Mouse (Mus musculus) neutrophil, adult 5-6 weeks (primary cell): ENCODE data around the gene Dmgdh. TPM values are rescaled to one million over a fixed set of nuclear protein-coding genes. Genes with fewer than 3 reads are reported as not detected.

Source experiments
- ATAC-seq: fragments of 151-379, 151-347 bp; 2 replicates; pipeline ENCODE4 v1.8.0; 2017; ENCODE audit warnings: mild to moderate bottlenecking, moderate TSS enrichment; ENCODE audit not compliant: insufficient number of reproducible peaks, poor library complexity, low FRiP score, severe bottlenecking; ENCODE audit errors: extremely low read depth
- total RNA-seq: library from RNA; stranded (forward); fragments of 200-1000 nt; gene quantifications from 2 replicates; pipeline ENCODE4 v1.2.3, GENCODE M21; 2017

Gene Dmgdh
- total RNA-seq, 1 experiment from 2014 or later = not detected

DNA sequence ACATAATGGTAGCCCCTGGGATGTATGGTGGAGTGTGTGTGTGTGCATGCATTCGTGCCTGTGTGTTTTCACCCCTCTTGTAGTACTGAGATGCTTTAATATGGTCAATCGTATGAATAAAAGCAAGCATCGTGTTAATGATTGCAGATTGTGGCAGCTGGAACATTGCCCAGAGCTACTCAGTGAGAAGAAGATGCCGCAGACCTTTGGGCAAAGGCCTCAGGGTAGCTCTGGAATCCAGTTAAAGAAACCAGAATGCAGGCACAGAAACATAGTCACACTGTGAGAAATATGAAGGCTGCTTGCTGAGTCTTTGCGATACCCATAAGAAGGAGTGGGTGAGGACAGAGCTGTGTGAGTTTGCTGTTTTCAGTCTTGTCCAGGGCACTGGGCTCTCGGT, 24.6 kb downstream of the Dmgdh start:
- ATAC-seq = no peak

DNA sequence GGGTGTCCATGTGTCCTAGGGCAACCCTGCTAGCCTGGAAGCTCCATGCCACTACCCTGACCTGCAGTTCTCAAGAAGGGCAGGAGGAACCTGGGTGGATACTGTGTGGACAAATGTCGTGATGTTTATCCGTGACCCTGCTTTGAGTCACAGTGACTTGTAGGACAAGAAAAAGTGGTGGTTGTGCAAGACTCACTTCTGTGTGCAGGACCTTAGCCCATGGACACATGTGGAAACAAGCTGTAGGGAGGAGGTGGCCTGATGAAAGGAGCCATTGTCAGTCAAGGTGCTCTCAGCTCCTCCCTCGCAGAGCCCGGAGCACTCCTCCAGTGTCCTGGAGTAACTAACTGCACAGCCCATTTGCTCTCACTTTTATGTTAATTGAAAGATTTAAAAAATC, 31.5 kb downstream of the Dmgdh start:
- ATAC-seq = no peak

DNA sequence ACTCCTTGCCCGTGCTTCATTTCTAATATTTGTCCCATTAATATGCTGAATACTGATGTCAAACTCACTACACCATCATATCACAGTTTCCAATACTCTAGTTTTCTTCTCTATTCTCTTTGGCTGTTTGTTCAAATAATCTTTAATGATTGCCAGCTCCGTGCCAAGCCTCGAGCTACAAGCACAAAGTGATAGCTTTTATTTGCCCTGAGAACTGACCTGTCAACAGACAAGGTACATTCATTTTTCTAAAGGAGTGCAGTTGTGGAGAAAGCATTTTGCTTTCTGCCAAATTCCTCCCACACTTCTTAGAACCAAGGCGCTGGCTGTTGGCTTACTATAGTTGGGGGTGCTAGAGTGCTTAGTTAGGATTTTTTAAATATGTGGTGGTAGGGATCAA, 33.0 kb downstream of the Dmgdh start:
- ATAC-seq = no peak

DNA sequence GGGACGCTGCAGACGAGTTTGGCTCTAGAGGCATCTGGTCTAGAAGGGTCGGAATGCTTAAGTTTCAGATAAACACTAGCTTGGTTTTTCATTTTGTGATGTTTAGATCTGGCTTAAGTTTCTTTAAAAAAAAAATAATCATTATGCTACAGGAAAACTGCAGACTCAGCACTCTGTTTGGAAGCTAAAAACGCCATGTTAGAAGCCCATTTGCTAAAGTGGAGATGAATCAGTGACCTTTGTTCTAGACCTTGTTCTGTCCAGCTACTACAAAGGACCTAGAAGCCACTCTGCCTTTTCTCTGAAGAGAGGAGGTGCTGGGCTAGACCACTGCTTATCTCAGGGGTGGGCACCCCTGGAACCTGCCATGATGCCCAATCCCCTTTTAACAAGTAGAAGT, 36.1 kb downstream of the Dmgdh start:
- ATAC-seq = no peak

DNA sequence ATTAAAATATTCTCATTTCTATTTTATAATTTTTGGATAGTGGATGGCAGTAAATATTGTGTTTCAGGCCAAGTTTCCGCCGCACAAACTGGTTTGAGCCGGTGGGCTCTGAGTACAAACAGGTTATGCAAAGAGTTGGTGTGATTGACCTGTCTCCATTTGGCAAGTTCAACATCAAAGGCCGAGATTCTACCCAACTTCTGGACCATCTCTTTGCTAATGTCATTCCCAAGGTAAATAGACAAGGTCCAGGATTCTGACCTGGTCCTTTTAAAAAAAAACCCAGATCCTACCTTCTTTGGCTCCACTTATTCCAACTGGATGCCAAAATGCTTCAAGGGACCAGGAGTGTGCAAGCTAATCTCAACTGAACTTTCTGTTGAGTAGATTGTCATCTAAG, 37.0 kb downstream of the Dmgdh start:
- ATAC-seq = no peak

DNA sequence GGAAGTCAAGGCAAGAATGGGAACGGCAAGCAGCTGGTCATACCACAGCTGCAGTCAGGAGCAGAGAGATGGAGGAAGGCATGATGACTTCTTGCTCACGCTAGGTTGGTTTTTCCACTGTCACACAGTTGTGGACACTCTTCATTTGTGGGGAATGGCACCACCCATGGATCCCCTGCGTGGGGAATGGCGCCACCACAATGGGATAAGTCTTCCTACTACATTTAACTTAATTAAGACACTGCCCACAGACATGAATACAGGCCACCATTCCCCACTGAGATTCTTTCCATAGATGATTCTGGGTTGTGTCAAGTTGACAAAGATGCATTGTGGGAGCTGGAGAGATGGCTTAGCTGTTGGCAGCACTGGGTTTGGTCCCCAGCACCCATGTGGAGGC, 38.1 kb downstream of the Dmgdh start:
- ATAC-seq = no peak

DNA sequence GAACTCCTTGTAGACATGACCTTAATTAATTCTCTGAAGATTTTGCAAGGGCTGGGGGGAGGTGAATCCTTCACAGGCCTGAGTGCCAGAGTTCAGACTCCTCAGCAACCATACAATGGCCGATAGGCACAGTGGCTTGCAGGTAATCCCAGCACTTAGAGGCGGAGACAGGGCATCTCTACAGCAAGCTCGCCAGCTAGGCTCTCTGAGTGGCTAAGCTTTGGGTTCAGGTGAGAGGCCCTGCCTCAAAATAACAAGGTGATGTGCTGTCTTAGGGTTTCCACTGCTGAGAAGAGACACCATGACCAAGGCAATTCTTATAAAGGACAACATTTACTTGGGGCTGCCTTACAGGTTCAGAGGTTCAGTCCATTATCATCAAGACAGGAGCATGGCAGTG, 39.6 kb downstream of the Dmgdh start:
- ATAC-seq = no peak

DNA sequence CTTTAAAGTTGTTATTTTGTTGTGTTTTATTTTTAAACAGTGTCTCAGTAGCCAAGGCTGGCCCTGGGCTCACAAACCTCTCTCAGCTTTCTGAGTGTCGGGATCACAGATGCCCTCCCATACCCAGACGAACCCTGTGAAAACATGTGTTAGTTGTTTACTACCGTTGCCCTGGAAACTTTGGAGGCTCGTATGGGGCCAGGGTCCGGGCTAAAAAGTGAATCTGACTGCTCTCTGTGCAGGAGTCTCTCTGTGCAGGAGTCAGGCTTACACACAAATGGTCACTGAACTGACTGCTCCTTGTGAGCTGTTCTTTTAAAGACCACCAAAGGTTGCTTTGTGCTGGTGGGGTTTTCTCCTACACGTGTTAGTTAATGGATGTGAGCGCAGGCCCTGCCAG, 42.9 kb downstream of the Dmgdh start:
- no peak for ATAC-seq

DNA sequence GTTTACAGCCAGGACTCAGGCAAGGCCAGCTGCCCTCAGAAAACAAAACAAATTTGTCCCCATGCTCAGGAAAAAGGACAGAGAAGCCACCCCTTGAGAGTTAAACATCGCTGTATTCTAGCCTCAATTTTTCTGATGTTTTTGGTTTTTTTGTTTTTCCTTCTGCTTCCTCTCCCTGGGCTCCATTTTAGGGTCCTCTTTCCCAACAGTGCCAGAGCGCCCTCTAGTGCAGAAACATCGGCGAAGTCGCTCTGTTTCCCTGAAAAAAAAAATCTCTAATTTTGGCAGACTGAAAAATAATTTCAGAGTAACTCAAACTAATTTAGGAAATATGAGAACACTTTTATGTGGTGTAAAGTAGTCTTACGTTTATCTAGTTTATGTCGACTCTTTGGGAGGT, 44.7 kb downstream of the Dmgdh start:
- ATAC-seq = no peak

DNA sequence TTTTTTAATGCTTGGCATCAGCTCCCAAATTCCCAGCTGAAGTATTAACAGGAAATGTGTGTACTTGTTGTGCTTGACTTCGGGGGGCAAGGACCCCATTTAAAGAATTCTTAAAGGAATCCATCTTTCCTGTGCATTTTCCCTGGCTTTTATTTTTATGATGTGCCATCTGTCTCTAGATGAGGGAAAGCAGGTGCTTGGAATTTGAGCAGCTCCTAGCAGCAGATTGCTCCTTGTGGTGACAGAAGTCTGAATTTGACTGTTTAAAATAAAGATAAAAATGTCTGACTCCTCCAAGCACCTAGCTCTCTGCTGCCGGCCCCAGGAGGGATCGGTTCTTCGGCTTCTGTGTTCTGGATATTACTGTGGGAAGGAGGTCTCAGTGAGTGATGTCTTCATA, 47.7 kb downstream of the Dmgdh start:
- ATAC-seq = no peak

DNA sequence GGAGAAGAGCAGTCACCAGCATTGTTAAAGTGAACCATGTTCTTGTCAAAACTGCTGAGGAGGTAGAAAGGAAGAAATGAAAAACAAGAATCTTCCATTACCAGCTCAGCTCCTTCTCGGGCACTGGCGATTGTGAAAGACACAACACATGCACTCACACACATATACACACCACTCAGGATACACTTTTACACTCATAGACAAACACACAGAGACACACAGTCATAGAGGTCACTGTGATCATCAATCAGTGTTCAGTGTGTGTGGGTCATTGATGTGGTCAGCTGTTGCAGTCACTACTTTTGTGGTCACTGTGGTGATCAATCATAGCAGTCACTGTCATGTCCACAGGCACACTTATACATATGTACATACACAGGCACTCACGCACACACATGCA, 49.2 kb downstream of the Dmgdh start:
- ATAC-seq = no peak

DNA sequence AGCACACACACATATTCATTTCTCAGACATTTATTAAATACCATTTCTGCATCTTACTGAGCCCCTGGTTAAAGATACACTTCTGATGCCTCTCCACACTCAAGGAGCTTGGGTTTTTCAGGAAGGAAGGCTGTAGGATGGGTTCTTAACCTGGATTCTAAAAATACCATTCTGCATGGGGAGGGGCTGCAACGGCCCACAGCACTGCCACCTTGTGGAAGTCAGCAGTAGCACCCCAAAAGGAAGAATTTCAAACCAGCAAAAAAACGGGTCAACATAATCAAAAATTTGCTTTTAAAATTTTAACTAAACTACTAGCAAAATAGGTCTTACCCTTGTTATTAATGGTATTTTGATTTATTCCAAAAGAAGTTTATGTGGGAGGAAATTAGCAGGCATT, 50.0 kb downstream of the Dmgdh start:
- ATAC-seq = 0 out of 2 replicates have a peak, but pooled peaks have one; percentile 19

DNA sequence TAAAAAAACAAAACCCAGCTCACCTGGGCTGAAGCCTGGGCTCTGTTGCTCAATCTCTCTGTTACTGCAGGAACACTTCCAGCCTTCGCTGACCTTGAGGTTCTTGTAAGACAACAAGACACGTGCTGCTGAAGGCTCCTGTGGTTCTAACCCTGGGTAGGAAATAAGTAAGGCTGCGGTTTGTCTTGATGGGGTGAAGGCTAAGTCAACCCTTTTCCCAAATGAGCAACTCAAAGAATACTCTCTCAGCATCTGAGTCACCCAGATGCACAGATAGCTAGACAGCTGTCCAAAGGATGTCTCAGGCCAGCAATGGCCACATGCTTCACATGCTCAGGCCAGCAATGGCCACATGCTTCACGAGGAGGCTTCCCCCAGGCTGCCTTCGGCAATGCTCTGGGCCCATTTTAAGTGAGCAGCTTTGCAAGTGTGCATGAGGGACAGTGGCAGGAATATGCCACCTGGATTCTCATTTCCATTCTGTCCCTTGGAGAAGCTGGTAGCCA, 61.0 kb downstream of the Dmgdh start:
- ATAC-seq = no peak

DNA sequence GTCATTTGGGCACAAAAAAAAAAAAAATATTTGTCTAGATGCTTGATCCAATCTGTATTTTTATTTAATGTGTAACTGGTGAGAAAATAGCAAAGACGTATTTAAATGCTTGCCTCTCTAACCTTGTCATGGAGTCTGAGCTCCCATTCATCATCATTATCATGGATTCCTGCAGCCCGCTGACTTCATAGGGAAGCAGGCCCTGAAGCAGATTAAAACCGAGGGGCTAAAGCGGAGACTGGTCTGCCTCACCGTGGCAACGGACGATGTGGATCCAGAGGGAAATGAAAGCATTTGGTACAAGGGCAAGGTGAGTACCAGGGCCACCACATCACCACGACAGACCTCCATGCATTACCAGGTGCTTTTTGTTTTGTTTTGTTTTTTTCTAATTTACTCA, 69.9 kb downstream of the Dmgdh start:
- ATAC-seq = no peak

DNA sequence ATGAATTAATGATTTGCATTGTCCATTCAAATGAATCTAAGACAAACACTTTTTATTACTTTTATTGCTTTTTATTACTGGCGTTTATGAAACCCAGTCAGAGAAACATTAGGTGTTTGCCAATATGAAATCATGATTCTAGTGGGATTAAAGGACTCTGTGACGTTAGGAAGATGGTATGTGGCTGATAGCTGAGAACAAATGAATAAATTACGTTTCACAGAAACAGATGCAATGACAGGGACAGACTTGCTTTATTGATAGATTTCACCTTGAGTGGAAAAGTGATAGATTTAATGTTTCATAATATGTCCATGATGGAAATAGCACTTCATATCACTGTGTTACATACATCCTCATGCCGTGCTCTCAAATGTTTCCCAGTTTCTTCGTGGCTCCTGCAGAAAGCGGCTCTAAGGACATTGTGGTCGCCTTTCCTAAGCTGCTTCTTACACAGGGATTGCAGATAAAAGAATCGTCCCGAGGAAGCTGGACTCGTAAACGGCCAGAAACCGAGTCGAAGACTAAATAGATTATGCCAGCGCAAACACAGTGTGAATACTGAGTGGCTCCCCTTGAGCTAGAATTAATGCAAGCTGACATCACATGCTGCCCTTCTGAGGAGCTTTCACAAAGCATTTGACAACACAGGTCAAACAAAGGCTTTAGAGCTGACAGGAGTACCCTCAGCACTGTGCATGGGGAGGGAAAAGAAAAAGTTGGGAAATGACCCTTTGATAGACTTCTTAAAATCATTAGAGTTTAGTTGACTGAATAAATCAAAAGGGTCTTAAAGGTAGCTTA, 78.6 kb downstream of the Dmgdh start:
- ATAC-seq = no peak

DNA sequence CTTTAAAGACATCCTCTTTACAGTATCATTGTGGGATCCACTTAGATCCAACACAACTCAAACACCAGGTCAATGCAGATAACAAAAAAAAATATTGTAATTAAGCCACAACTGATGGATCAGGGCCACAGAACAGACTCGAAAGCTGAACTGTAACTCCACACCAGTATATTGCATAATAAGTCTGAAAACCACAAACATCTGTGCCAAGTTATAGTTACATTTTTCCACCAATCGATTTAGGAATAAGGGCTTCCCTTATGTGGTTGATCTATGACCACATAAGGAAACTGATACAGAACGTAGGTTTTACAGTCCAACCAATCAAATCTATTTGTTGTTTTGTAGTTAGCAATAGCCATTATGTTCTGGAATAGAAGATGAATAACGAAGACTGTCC, 80.9 kb downstream of the Dmgdh start:
- no peak for ATAC-seq

DNA sequence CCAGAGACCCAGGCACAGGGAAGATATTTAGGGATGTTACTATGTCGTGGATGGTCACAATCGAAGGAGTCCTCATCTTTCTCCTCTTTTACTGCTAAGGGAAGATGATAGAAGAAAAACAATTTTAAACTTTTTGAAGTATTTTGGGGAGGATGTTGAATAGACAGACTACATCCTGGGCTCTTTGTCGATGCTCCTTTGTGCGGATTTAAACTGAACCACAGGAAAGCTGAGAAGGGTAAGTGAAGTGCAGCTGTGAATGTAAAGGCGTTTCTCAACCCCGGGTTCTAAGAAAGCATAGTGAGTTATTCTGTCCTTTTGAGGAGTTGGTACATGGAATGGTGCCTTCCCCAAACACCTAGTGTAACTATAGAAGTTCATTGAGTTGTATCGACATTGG, 82.4 kb downstream of the Dmgdh start:
- ATAC-seq = no peak

DNA sequence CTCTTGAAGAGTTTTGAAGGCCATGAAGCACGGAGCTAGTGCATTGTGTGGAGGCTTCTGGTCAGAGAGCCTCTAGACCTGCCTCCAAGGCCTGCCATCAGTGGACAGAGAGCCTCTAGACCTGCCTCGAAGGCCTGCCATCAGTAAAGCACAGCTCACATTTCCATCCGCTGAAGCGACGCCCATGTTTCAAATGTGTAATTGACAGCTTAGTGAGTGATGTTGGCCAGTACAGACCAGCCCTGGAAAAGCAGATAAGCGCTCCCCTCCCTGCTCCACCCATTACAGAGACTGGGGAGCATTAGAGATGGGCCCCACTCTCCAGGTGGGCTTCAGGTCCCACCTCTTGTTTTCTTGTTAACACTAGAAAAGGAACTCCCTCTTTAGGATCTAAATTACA, 83.3 kb downstream of the Dmgdh start:
- no peak for ATAC-seq

DNA sequence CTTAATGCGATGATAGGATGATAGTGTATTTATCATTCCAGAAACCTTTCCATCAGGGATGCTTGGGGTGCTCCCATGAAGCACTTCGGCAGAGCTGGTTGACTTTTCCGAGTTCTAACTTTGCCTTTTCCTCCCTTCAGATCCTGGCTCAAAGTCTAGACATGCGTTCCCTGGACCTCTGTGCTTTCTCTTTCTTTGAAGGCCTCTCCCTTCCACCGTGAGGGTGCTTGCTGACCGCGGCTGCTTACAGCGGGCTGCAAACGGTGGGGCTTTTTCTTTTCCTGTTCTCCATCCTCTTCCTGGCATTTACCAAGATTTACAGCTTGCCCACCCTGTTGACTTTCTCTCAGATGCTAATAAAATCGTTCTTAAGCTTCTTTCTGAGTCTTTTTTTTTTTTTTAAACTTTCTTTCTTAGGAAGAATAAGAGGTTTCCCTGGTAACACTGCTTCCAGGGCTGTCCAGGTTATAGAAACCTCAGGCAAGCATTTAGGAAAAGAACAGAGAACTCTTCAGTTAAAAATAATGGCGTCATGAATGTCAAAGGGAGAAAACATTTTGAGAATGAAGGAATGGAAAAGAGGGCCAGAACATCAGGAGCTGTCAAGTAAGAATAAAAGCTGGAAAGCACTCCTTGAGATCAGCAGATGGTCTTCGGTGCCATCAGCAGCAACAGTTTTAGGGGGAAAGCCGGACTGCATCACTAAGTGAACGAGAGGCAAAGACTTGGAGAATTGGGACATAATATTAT, 84.1 kb downstream of the Dmgdh start:
- ATAC-seq = no peak

DNA sequence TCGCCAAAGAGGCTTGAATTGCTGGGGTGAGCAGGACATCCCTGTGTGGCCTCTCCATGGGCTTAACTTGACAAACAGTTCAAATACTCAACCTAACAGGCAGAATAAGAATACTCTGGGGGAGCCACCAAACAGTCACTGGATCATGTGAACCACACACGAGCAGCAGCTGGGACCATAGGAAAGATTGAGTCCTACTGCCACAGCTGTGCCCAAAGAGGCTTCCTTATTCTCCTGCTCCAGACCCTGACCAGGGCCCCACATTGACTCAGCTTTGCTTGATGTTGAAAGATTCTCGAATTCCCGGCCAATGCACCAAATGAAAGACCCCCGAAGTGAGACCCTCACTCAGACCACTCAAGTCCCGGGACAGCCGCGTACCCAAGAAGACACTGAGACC, 87.6 kb downstream of the Dmgdh start:
- no peak for ATAC-seq
